ENCODE assay signal across 34 mouse cellular contexts in genomic region chr15:102622536-102622935, GRCm38 (mm10). TPM values are rescaled to one million over a fixed set of nuclear protein-coding genes. Genes with fewer than 3 reads are reported as not detected.
DNase-seq lines count a peak whose midpoint lies in the region; ATAC-seq and TF ChIP-seq lines count a peak whose summit lies in the region.
"Had no signal": no experiment of that assay in that cellular context is flagged by ENCODE, and none has a peak within 500 bp of the region (broad histone marks: within the 10 kb centered on the region; RNA-seq: fewer than 3 reads in every experiment).

No protein-coding gene starts in this region.

- TF ChIP-seq CTCF in gastrocnemius, adult 2 months (IDR thresholded peaks at IDR 0.05) = no peak

- H3K9ac ChIP-seq in limb, embryonic 13.5 days = no peak overlapping the region
- H3K9ac ChIP-seq in lung, embryonic 16.5 days (ENCODE audit: low read length) = no peak overlapping the region
- no peak overlapping the region for H3K9ac ChIP-seq in stomach, embryonic 16.5 days (ENCODE audit: low read length)
- H3K9ac ChIP-seq in hindbrain, embryonic 13.5 days = no peak overlapping the region
- H3K9ac ChIP-seq: embryonic facial prominence, embryonic 15.5 days; forebrain, embryonic 15.5 days; liver, embryonic 14.5 days had no signal

- H3K27ac ChIP-seq in gastrocnemius, adult 2 months = peak overlapping the region; percentile 46; the same call in 1 of the 2 replicates
- H3K27ac ChIP-seq in limb, embryonic 13.5 days = no peak overlapping the region
- no peak overlapping the region for H3K27ac ChIP-seq in limb, embryonic 10.5 days
- peak overlapping the region; percentile 27; the same call in 1 of the 2 replicates for H3K27ac ChIP-seq in lung, embryonic 16.5 days (ENCODE audit: low read length)
- peak overlapping the region; percentile 23; the same call in 1 of the 2 replicates for H3K27ac ChIP-seq in stomach, embryonic 16.5 days (ENCODE audit: low read length)
- no peak overlapping the region for H3K27ac ChIP-seq in hindbrain, embryonic 13.5 days
- H3K27ac ChIP-seq: embryonic facial prominence, embryonic 15.5 days; forebrain, embryonic 15.5 days; hindbrain, embryonic 10.5 days; hindbrain, postnatal 0 days; liver, embryonic 14.5 days; macrophage had no signal

- peak overlapping the region; percentile 78 for H3K4me3 ChIP-seq in gastrocnemius, adult 2 months
- H3K4me3 ChIP-seq in limb, embryonic 13.5 days = no peak overlapping the region
- no peak overlapping the region for H3K4me3 ChIP-seq in limb, embryonic 10.5 days
- no peak overlapping the region; the same call in 1 of the 2 replicates for H3K4me3 ChIP-seq in lung, embryonic 16.5 days (ENCODE audit: low read length)
- H3K4me3 ChIP-seq in stomach, embryonic 16.5 days (replicated peaks; ENCODE audit: low read length) = no peak overlapping the region
- H3K4me3 ChIP-seq in hindbrain, embryonic 13.5 days = no peak overlapping the region
- H3K4me3 ChIP-seq: embryonic facial prominence, embryonic 15.5 days; forebrain, embryonic 15.5 days; hindbrain, embryonic 10.5 days had no signal

- peaks cover 25% of the 10 kb centered on the region for H3K4me1 ChIP-seq in limb, embryonic 13.5 days
- peaks cover 16% of the 10 kb centered on the region for H3K4me1 ChIP-seq in limb, embryonic 10.5 days
- peaks cover 22% of the 10 kb centered on the region for H3K4me1 ChIP-seq in lung, embryonic 16.5 days (replicated peaks; ENCODE audit: control insufficient read depth, insufficient read depth, low read length)
- peaks cover 12% of the 10 kb centered on the region for H3K4me1 ChIP-seq in stomach, embryonic 16.5 days (ENCODE audit: control insufficient read depth, insufficient read depth, low read length)
- H3K4me1 ChIP-seq in hindbrain, embryonic 13.5 days (replicated peaks) = peaks cover 19% of the 10 kb centered on the region

- H3K4me2 ChIP-seq in limb, embryonic 13.5 days (replicated peaks) = 0 out of 2 replicates have a peak overlapping the region, but pooled peaks have one; percentile 87
- H3K4me2 ChIP-seq in lung, embryonic 16.5 days (ENCODE audit: low read depth, low read length) = peak overlapping the region; percentile 61
- H3K4me2 ChIP-seq in stomach, embryonic 16.5 days (ENCODE audit: low read depth, low read length) = peak overlapping the region; percentile 52; the same call in 1 of the 2 replicates
- no peak overlapping the region for H3K4me2 ChIP-seq in hindbrain, embryonic 13.5 days
- H3K4me2 ChIP-seq: midbrain, embryonic 11.5 days had no signal

- ATAC-seq in limb, embryonic 13.5 days (ENCODE audit: low FRiP score, low read depth) = no peak
- ATAC-seq in lung, embryonic 16.5 days (ENCODE audit: low read depth) = no peak
- ATAC-seq in stomach, embryonic 16.5 days (ENCODE audit: insufficient read depth, low FRiP score) = no peak
- ATAC-seq in hindbrain, embryonic 13.5 days (ENCODE audit: low FRiP score) = no peak
- ATAC-seq: activated CD4-positive, CD25-positive, alpha-beta regulatory T cell, adult 4 months; forebrain, embryonic 15.5 days; hindbrain, postnatal 0 days; intestine, embryonic 16.5 days had no signal

- no peaks in the 10 kb centered on the region for H3K27me3 ChIP-seq in limb, embryonic 13.5 days
- no peaks in the 10 kb centered on the region for H3K27me3 ChIP-seq in limb, embryonic 10.5 days (ENCODE audit: low read depth, poor library complexity, severe bottlenecking)
- no peaks in the 10 kb centered on the region for H3K27me3 ChIP-seq in lung, embryonic 16.5 days (ENCODE audit: control insufficient read depth, insufficient read depth, low read depth, low read length)
- H3K27me3 ChIP-seq in stomach, embryonic 16.5 days (ENCODE audit: control insufficient read depth, insufficient read depth, low read length) = no peaks in the 10 kb centered on the region
- no peaks in the 10 kb centered on the region for H3K27me3 ChIP-seq in hindbrain, embryonic 13.5 days
- H3K27me3 ChIP-seq: embryonic facial prominence, embryonic 15.5 days; forebrain, embryonic 15.5 days had no signal

- no peak for DNase-seq in gastrocnemius, adult 2 months
- DNase-seq in gastrocnemius, adult 8-10 months (ENCODE audit: low spot score in 2 of 2) = no peak
- DNase-seq in limb, embryonic 10.5 days (ENCODE audit: low spot score) = no peak
- DNase-seq in lung, postnatal 14 days = no peak
- DNase-seq: adrenal gland, adult 8-10 months; cerebellum, adult 2 months; cerebellum, postnatal 25 days; gastrocnemius, postnatal 25 days; heart, adult 18-20 months; kidney, adult 9 months; layer of hippocampus, adult 9-11 months; thymus, adult 18-20 months; thymus, postnatal 36 days had no signal

- peaks cover 8% of the 10 kb centered on the region; the same call in 1 of the 2 replicates for H3K36me3 ChIP-seq in limb, embryonic 13.5 days
- peaks cover 9% of the 10 kb centered on the region; the same call in 1 of the 2 replicates for H3K36me3 ChIP-seq in limb, embryonic 10.5 days
- H3K36me3 ChIP-seq in lung, embryonic 16.5 days (ENCODE audit: control insufficient read depth, insufficient read depth, low read length) = no peaks in the 10 kb centered on the region; the same call in 1 of the 2 replicates
- H3K36me3 ChIP-seq in stomach, embryonic 16.5 days (ENCODE audit: control insufficient read depth, insufficient read depth, low read length) = no peaks in the 10 kb centered on the region
- H3K36me3 ChIP-seq in hindbrain, embryonic 13.5 days = no peaks in the 10 kb centered on the region
- H3K36me3 ChIP-seq: embryonic facial prominence, embryonic 15.5 days; forebrain, embryonic 15.5 days had no signal

- intact Hi-C loops in gastrocnemius, adult 2 months (cut with DNase I) = no loop called here

- H3K9me3 ChIP-seq in limb, embryonic 13.5 days = no peaks in the 10 kb centered on the region
- no peaks in the 10 kb centered on the region for H3K9me3 ChIP-seq in limb, embryonic 10.5 days (replicated peaks)
- H3K9me3 ChIP-seq in lung, embryonic 16.5 days (ENCODE audit: control insufficient read depth, low read length) = no peaks in the 10 kb centered on the region
- H3K9me3 ChIP-seq in stomach, embryonic 16.5 days (replicated peaks; ENCODE audit: control insufficient read depth, low read length) = no peaks in the 10 kb centered on the region
- H3K9me3 ChIP-seq in hindbrain, embryonic 13.5 days = no peaks in the 10 kb centered on the region
- H3K9me3 ChIP-seq: embryonic facial prominence, embryonic 15.5 days; forebrain, embryonic 15.5 days; G1E; hindbrain, embryonic 10.5 days had no signal

RNA-seq across cellular contexts. Expression of gene Gm28047, which starts 2.3 kb away (rescaled TPM):
- 1 to 10 TPM in 1 of 2 experiments, not detected in 1; 1.8 TPM for total RNA-seq in gastrocnemius, adult 2 months (2021)
- total RNA-seq in gastrocnemius, adult 8-10 months (2022) = 1 to 10 TPM in 3 of 4 experiments, not detected in 1; 1.1 to 1.8 (median 1.8) TPM
- not detected in 2 replicates for polyA plus RNA-seq in limb, embryonic 13.5 days (2015; fragmentation: Nextera tagmentation; extraction: Ambion mirVana)
- polyA plus RNA-seq in limb, embryonic 10.5 days (2016; fragmentation: Nextera tagmentation; extraction: Ambion mirVana) = 0.31 TPM in 1 of 2 replicates, not detected in the other
- not detected in 2 replicates for polyA plus RNA-seq in lung, embryonic 16.5 days (2015; fragmentation: Nextera tagmentation; extraction: Ambion mirVana)
- polyA plus RNA-seq in stomach, embryonic 16.5 days (2015; fragmentation: Nextera tagmentation; extraction: Ambion mirVana) = not detected in 2 replicates
- not detected in 2 replicates for polyA plus RNA-seq in hindbrain, embryonic 13.5 days (2015; fragmentation: Nextera tagmentation; extraction: Ambion mirVana)
- total RNA-seq: G1E; hindbrain, postnatal 0 days; left cerebral cortex, adult 18-20 months; midbrain, postnatal 0 days had no signal
- polyA plus RNA-seq: cerebellum, adult 2 months; embryonic facial prominence, embryonic 15.5 days; forebrain, embryonic 15.5 days; G1E; heart, postnatal 0 days; hindbrain, embryonic 10.5 days; intestine, embryonic 16.5 days; large intestine, adult 2 months; liver, embryonic 14.5 days; midbrain, postnatal 0 days; neural tube, embryonic 14.5 days; spleen, adult 2 months; stomach, embryonic 14.5 days had no signal

RNA-seq across cellular contexts. Expression of gene Atf7, which starts 2.7 kb away (rescaled TPM):
- 10 to 100 TPM; 60.2 to 62.5 TPM for total RNA-seq in gastrocnemius, adult 2 months (2021)
- total RNA-seq in gastrocnemius, adult 8-10 months (2022) = 10 to 100 TPM; 42.4 to 57.5 (median 51.7) TPM
- polyA plus RNA-seq in limb, embryonic 13.5 days (2015; fragmentation: Nextera tagmentation; extraction: Ambion mirVana) = 47.2 and 51.0 TPM in 2 replicates
- 22.2 and 27.0 TPM in 2 replicates for polyA plus RNA-seq in limb, embryonic 10.5 days (2016; fragmentation: Nextera tagmentation; extraction: Ambion mirVana)
- 43.5 and 50.0 TPM in 2 replicates for polyA plus RNA-seq in lung, embryonic 16.5 days (2015; fragmentation: Nextera tagmentation; extraction: Ambion mirVana)
- polyA plus RNA-seq in stomach, embryonic 16.5 days (2015; fragmentation: Nextera tagmentation; extraction: Ambion mirVana) = 40.6 and 40.8 TPM in 2 replicates
- 19.7 and 21.1 TPM in 2 replicates for polyA plus RNA-seq in hindbrain, embryonic 13.5 days (2015; fragmentation: Nextera tagmentation; extraction: Ambion mirVana)

RNA-seq across cellular contexts. Expression of gene Atp5g2, which starts 49.6 kb away (rescaled TPM):
- 10 to 100 TPM; 25.6 to 33.1 TPM for total RNA-seq in gastrocnemius, adult 2 months (2021)
- 10 to 100 TPM; 12.4 to 33.5 (median 21.7) TPM for total RNA-seq in gastrocnemius, adult 8-10 months (2022)
- polyA plus RNA-seq in limb, embryonic 13.5 days (2015; fragmentation: Nextera tagmentation; extraction: Ambion mirVana) = 54.7 and 65.5 TPM in 2 replicates
- polyA plus RNA-seq in limb, embryonic 10.5 days (2016; fragmentation: Nextera tagmentation; extraction: Ambion mirVana) = 61.8 and 74.3 TPM in 2 replicates
- polyA plus RNA-seq in lung, embryonic 16.5 days (2015; fragmentation: Nextera tagmentation; extraction: Ambion mirVana) = 73.6 and 76.2 TPM in 2 replicates
- polyA plus RNA-seq in stomach, embryonic 16.5 days (2015; fragmentation: Nextera tagmentation; extraction: Ambion mirVana) = 53.3 and 54.2 TPM in 2 replicates
- polyA plus RNA-seq in hindbrain, embryonic 13.5 days (2015; fragmentation: Nextera tagmentation; extraction: Ambion mirVana) = 48.7 and 56.4 TPM in 2 replicates

Comparison
In these comparisons a context has a peak if more than half of its experiments do, and no peak if none do; other contexts are left out.
1. H3K27ac ChIP-seq: peak in gastrocnemius, adult 2 months (single experiment), lung, embryonic 16.5 days (single experiment) and stomach, embryonic 16.5 days (single experiment); none in limb, embryonic 13.5 days (single experiment), limb, embryonic 10.5 days (single experiment) and hindbrain, embryonic 13.5 days (single experiment).